Mouse (Mus musculus) heart, embryonic 16.5 days (tissue): ENCODE measurements at regions not wholly inside any gene's neighbourhood (a gene's known extent, or its start where the extent isn't known, plus 50 kb on each side); places are given as distances from the start of the nearest gene placed in this dataset.

Source experiments
- ATAC-seq: fragments of 200-750 bp; cut with Nextera tagmentation; replicated peaks from 2 replicates; pipeline ENCODE4 v1.8.0; 2017; ENCODE audit warnings: moderate number of reproducible peaks; ENCODE audit not compliant: insufficient read depth, low FRiP score; ENCODE audit errors: extremely low read depth
- H3K27ac ChIP-seq: fragments of 300-500 bp; sonication (generic); 2 replicates; pipeline ENCODE4 v1.5.1; 2014; ENCODE audit warnings: mild to moderate bottlenecking, low read length, control low read depth, moderate library complexity
- H3K27me3 ChIP-seq: fragments of 300-500 bp; sonication (generic); 2 replicates; pipeline ENCODE4 v1.6.1; 2014; ENCODE audit warnings: low read length, mixed read lengths; ENCODE audit not compliant: control insufficient read depth, insufficient read depth
- H3K36me3 ChIP-seq: fragments of 300-500 bp; sonication (generic); 2 replicates; pipeline ENCODE4 v1.6.1; 2014; ENCODE audit not compliant: control insufficient read depth, insufficient read depth
- H3K4me1 ChIP-seq: fragments of 300-500 bp; sonication (generic); 2 replicates; pipeline ENCODE4 v1.6.1; 2014; ENCODE audit warnings: low read length, mixed read lengths; ENCODE audit not compliant: control insufficient read depth, insufficient read depth
- H3K4me2 ChIP-seq: fragments of 300-500 bp; sonication (generic); 2 replicates; pipeline ENCODE4 v1.6.1; 2014; ENCODE audit warnings: low read depth, mild to moderate bottlenecking, control low read depth, low read length
- H3K4me3 ChIP-seq: fragments of 300-500 bp; sonication (generic); 2 replicates; pipeline ENCODE4 v1.5.1; 2014; ENCODE audit warnings: mild to moderate bottlenecking, control low read depth, low read length
- H3K9ac ChIP-seq: fragments of 300-500 bp; sonication (generic); 2 replicates; pipeline ENCODE4 v1.6.1; 2014; ENCODE audit warnings: low read length, control low read depth
- H3K9me3 ChIP-seq: fragments of 300-500 bp; sonication (generic); replicated peaks from 2 replicates; pipeline ENCODE4 v1.6.1; 2016; ENCODE audit warnings: low read length; ENCODE audit not compliant: control insufficient read depth
- WGBS: fragments of 180-500 bp; shearing (Covaris S2); extraction: QIAGEN DNeasy Blood & Tissue Kit; methylation state at CpG from one replicate; pipeline ENCODE4 v1.1.7; 2014; 5-methylcytosine and 5-hydroxymethylcytosine counted together

DNA sequence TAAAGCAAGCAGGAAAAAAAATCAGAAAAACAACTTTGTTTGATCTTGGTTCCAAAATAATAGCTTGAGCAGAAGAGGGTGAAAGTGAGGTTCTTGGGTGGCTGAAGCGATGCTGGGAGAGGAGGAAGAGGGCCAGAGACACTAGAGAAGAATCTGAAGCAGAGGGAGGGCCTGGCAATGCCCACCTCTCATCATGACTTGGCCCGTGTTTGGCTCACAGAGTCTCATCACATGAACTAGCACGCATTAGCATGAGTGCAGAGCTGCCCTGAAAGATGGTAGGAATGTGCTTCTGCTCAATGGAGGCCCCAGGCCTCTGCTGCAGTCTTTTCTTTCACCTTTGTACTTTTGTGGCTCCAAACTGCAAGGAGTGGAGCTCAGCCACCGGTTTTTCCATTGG lies 588.6 kb downstream of the Rnf144a start:
- Histone ChIP-seq H3K4me3 (no peak overlapping the region), H3K27me3 (no peaks in the 10 kb centered on the region), H3K9ac (no peak overlapping the region), H3K9me3 (no peaks in the 10 kb centered on the region), H3K4me1 (no peaks in the 10 kb centered on the region), H3K36me3 (no peaks in the 10 kb centered on the region), H3K27ac (no peak overlapping the region), H3K4me2 (no peak overlapping the region)
- WGBS, result 62% methylated on average over 4 of the region's 4 CpGs
- no peak for ATAC-seq

DNA sequence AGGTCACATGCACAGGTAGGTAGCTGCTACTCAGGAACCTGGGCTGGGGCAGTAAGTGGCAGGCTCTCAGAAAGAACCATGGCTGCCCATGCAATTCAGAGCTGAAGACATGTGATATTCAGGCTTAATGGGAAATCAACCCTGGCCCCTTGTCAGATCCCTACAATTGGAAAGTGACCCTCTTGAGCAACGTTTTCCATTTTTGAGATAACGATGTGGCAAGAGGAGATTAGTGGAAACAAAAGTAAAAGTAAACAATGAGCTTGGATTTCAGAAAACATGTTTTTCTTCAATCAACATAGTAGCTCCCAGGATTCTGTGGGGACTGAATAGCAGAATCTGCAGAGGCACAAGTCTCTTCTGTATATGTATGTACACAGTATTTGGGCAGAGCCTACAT lies 598.8 kb downstream of the Rnf144a start:
- H3K4me2 ChIP-seq, result no peak overlapping the region
- H3K9me3 ChIP-seq, result no peaks in the 10 kb centered on the region
- no peaks in the 10 kb centered on the region for H3K36me3 ChIP-seq
- no peak overlapping the region for H3K4me3 ChIP-seq
- H3K4me1 ChIP-seq, result no peaks in the 10 kb centered on the region
- no peak overlapping the region for H3K9ac ChIP-seq
- no peak for ATAC-seq
- no peak overlapping the region for H3K27ac ChIP-seq
- H3K27me3 ChIP-seq, result no peaks in the 10 kb centered on the region
- WGBS, result 34% methylated on average over 2 of the region's 2 CpGs

DNA sequence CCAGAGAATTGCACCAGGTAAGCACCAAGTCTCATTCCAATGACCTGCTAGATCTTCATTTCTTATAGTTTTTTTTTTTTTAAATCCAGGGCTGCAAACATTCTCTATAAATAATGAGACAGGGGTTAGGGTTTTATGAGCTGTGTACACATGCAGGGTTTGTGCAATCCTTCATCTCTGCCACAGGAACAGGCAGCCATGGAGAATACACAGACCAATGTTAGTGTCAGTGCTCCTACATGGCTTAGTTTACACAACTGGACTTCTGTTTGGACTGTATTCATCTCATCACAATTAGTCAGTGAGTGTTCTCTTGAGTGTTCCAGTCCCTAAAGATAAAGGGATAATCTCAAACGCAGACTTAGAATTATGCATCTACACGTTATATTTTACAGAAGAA lies 620.0 kb downstream of the Rnf144a start:
- H3K4me3 ChIP-seq, result no peak overlapping the region
- H3K9me3 ChIP-seq, result no peaks in the 10 kb centered on the region
- no peak overlapping the region for H3K9ac ChIP-seq
- WGBS, result 60% methylated on average over 2 of the region's 2 CpGs
- H3K4me2 ChIP-seq, result no peak overlapping the region
- no peaks in the 10 kb centered on the region for H3K27me3 ChIP-seq
- no peaks in the 10 kb centered on the region for H3K4me1 ChIP-seq
- no peaks in the 10 kb centered on the region for H3K36me3 ChIP-seq
- no peak overlapping the region for H3K27ac ChIP-seq
- no peak for ATAC-seq

DNA sequence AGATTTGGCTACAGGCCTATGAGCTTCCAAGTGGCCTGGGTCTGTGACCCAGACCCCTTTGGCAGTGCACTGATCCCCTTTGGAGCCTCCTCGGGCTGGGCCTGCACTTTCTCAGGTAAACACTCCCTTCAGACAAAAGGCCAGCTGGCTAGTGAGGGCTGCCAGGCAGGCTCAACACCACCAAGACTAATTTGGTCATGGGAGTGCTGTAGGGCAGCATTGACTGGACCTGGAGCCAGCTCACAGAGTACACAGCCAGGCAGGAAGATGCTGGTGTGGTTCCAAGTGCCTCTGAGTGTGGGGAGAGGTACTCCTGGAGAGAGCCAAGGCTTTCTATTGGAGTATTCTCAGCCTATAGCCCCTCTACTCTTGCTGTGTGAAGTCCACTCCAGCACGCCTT lies 620.5 kb downstream of the Rnf144a start:
- Histone ChIP-seq H3K27me3 (no peaks in the 10 kb centered on the region), H3K4me1 (no peaks in the 10 kb centered on the region), H3K36me3 (no peaks in the 10 kb centered on the region), H3K4me3 (no peak overlapping the region), H3K9me3 (no peaks in the 10 kb centered on the region), H3K4me2 (no peak overlapping the region), H3K9ac (no peak overlapping the region), H3K27ac (no peak overlapping the region)
- ATAC-seq, result no peak
- 59% methylated on average over 2 of the region's 2 CpGs for WGBS

DNA sequence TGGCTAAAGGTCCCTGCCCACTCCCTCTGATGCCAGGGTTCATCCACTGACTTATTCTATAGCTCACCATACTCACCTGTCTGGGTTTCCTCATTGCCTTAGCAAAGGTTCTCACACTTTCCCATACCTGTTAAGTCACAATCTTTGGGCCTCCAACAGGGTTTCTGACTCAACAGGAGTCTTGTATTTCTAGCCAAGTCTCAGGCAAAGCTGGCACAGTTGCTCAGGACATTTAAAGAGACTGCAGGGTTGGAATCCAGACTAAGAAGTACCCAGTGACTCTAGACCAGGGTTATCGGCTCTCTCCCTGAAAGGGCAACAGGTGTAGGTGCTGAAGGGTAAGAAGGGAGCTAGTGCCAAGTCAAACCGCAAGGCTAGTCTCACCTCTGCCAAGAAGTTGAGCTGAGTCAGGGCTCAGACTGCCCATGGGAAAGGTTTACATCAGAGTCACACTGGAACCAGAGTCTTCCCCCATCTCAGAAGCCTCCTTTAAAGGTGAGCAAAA lies 622.4 kb downstream of the Rnf144a start:
- ATAC-seq, result no peak
- H3K36me3 ChIP-seq, result no peaks in the 10 kb centered on the region
- no peak overlapping the region for H3K9ac ChIP-seq
- H3K9me3 ChIP-seq, result no peaks in the 10 kb centered on the region
- 85% methylated on average over 2 of the region's 2 CpGs for WGBS
- no peak overlapping the region for H3K4me3 ChIP-seq
- H3K27me3 ChIP-seq, result no peaks in the 10 kb centered on the region
- H3K4me2 ChIP-seq, result no peak overlapping the region
- H3K27ac ChIP-seq, result no peak overlapping the region
- H3K4me1 ChIP-seq, result no peaks in the 10 kb centered on the region

DNA sequence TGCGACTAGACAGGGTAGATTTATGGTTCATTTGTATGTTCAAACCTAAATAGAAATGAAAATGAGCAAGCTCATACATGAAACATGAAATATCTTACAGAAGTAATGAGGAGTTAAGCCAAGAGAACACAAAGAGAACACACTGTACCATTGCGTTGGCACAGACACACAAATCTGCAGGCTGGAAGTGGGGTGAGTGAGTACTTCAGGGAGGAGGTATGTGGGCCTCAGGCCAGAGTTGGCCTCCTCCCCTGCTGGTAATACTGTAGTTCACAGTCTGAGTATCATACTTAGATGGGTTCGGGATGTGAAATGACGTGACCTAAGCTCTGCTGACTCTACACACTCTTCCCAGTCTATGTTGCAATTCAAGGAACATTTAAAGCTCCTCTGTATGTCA lies 624.1 kb downstream of the Rnf144a start:
- Histone ChIP-seq H3K27me3 (no peaks in the 10 kb centered on the region), H3K9ac (no peak overlapping the region)
- 75% methylated on average over 4 of the region's 4 CpGs for WGBS

DNA sequence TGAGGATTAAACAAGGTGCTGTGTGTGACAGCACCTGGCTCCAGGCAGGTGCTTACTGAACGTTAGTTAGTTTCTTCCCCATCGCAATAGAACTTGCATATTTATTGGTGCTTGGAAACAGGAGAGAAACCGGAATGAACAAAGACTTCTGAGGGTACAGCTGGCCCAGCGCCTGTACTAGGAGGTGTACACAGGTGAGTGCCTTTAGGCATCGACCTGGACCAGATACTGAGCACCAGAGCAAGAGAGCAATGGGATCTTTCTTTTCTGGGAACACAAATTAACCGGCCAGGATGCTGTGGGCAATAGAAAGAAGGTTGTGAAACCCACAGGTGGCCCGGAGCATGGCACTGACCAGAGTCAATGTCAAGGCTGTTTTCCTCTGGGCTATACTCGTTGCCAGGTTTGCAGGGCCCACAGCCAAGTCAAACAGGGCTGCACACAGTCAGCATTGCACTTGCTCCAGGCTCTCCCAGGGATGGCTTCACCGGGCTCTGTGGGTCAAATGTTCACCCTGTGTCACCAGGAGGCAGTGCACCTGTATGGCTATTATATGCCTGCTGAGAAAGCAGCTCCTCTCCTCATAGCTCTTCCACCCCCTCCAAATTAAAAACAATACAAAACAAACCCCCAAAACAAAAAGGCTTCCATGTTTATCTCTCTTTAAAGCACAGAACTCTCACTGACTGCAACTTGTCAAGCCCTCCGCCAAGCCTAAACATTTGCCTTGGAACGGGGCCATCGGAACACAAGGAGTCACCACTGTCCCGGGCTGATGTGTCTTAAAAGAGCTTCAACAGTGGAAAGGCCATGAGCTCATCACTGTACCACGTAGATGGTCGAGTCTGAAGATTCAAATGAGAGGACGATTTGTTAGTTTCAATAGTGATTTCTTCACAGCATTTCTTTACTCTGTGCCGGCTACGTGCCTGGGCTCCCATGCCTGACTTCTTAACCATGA lies 629.1 kb downstream of the Rnf144a start:
- 59% methylated on average over 18 of the region's 18 CpGs for WGBS
- Histone ChIP-seq H3K36me3 (no peaks in the 10 kb centered on the region), H3K27me3 (no peaks in the 10 kb centered on the region), H3K4me3 (no peak overlapping the region), H3K9me3 (no peaks in the 10 kb centered on the region), H3K4me2 (no peak overlapping the region), H3K27ac (no peak overlapping the region), H3K9ac (no peak overlapping the region), H3K4me1 (no peaks in the 10 kb centered on the region)
- ATAC-seq, result 0 out of 2 replicates have a peak, but pooled peaks have one; percentile 55

More for the DNA sequence above, 624.1 kb downstream of the Rnf144a start:
- Histone ChIP-seq H3K9me3 (no peaks in the 10 kb centered on the region), H3K4me1 (no peaks in the 10 kb centered on the region), H3K4me2 (no peak overlapping the region), H3K36me3 (no peaks in the 10 kb centered on the region), H3K27ac (no peak overlapping the region), H3K4me3 (no peak overlapping the region)
- ATAC-seq, result no peak

DNA sequence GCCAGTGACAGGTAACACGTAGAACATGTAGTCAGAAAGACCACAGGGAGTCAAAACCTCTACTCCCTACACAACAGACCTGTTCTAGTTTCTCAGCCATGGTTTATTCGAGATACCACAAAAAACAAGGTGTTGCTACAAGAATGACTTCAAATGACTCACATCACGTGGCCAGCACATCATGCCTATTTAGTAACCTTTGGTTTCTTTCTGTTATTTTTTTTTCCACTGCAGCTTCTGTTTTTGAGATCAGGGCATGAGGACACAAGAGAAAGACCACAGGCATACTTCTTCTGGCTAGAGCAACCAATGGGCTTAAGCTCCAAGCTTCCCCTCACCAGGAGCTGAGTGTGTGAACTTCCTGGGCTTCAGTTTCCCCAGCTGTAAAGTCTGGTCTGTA lies 630.7 kb downstream of the Rnf144a start:
- Histone ChIP-seq H3K9me3 (no peaks in the 10 kb centered on the region), H3K27me3 (no peaks in the 10 kb centered on the region), H3K4me3 (no peak overlapping the region), H3K4me1 (no peaks in the 10 kb centered on the region), H3K9ac (no peak overlapping the region), H3K4me2 (no peak overlapping the region), H3K36me3 (no peaks in the 10 kb centered on the region), H3K27ac (no peak overlapping the region)
- ATAC-seq, result no peak
- 73% methylated on average over 3 of the region's 3 CpGs for WGBS

DNA sequence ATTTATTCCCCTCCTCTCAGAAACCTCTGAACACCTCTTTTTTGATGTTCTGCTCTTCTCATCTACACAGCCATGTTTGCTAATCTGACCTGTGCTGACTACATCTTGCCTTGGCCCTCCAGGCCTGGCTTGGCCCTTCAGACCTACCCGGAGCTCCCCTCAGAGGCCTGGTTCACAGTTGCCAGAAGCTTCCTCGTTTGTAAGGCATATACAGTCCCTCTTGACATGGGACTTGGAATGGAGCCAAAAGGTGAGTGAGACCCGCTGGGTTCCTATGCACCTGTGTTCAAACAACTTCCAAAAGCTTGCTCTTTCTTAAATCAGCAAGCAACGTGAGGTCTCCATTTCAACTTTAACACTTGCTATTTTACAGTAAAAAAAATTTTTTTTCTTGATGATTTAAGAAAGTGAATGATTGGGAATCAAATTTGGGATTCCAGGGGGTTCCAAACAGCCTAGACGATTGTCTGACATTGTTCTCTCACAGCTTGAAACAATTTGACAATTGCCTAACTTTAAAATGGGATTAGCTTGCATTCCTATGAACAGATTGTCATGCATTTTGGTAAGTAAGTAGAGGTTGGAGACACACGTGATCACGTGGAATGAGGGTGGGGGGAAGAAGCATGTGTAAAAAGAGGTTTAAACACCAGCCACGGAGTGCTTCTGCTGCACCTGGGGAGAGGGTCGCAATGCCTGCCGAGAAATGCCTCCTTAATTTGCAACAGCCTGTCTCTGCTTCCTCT lies 631.9 kb downstream of the Rnf144a start:
- Histone ChIP-seq H3K4me3 (no peak overlapping the region), H3K27me3 (no peaks in the 10 kb centered on the region), H3K4me1 (no peaks in the 10 kb centered on the region), H3K36me3 (no peaks in the 10 kb centered on the region), H3K27ac (no peak overlapping the region), H3K9ac (no peak overlapping the region), H3K9me3 (no peaks in the 10 kb centered on the region), H3K4me2 (no peak overlapping the region)
- ATAC-seq, result no peak
- 51% methylated on average over 10 of the region's 10 CpGs for WGBS
